Mouse (Mus musculus) brain, embryonic 14.5 days (tissue): ENCODE results near the gene Spata20. TPM values are rescaled to one million over a fixed set of nuclear protein-coding genes. Genes with fewer than 3 reads are reported as not detected.

Experiments
- DNase-seq: peaks from one replicate; pipeline ENCODE4 v3.0.0-alpha.2; 2011; ENCODE audit warnings: low read depth
- CTCF ChIP-seq: fragments of 200-500 bp; IDR thresholded peaks from 2 replicates; pipeline ENCODE4 v1.5.1; 2012; ENCODE audit warnings: inconsistent platforms, mild to moderate bottlenecking, moderate library complexity, borderline replicate concordance; ENCODE audit not compliant: insufficient read depth, insufficient read length; ENCODE audit errors: extremely low read depth
- POLR2A ChIP-seq: fragments of 200-500 bp; IDR thresholded peaks from 2 replicates; pipeline ENCODE4 v1.6.1; 2012; ENCODE audit warnings: mild to moderate bottlenecking, inconsistent platforms, borderline replicate concordance; ENCODE audit not compliant: poor library complexity, insufficient read depth, insufficient read length, severe bottlenecking; ENCODE audit errors: extremely low read depth
- polyA plus RNA-seq: library from polyadenylated mRNA; depleted of rRNA; stranded (reverse); fragments of >200 nt; gene quantifications from 2 replicates; pipeline ENCODE4 v1.2.3, GENCODE M21; 2012

Gene Spata20
- polyA plus RNA-seq, 1 experiment, result 0.66 TPM

DNA sequence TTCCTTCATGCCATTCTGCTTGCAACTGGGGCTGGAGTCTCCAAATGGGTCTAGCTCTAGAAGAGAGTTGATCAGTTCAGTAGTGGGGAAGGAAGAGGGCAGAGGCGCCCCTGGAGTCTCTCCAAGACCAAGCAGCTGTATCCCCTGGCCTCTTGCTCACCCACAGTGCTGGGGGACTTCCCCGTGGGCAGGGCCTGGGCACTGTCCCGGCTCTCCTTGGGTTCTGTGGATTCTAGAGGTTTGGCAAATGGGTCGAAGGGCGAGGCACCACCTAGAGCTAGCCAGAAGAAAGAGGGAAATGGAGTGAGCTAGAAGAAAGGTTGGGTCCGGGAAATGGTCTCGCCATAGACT is 5.7 kb upstream of the Spata20 start:
- no peak for DNase-seq
- TF ChIP-seq POLR2A, result no peak

DNA sequence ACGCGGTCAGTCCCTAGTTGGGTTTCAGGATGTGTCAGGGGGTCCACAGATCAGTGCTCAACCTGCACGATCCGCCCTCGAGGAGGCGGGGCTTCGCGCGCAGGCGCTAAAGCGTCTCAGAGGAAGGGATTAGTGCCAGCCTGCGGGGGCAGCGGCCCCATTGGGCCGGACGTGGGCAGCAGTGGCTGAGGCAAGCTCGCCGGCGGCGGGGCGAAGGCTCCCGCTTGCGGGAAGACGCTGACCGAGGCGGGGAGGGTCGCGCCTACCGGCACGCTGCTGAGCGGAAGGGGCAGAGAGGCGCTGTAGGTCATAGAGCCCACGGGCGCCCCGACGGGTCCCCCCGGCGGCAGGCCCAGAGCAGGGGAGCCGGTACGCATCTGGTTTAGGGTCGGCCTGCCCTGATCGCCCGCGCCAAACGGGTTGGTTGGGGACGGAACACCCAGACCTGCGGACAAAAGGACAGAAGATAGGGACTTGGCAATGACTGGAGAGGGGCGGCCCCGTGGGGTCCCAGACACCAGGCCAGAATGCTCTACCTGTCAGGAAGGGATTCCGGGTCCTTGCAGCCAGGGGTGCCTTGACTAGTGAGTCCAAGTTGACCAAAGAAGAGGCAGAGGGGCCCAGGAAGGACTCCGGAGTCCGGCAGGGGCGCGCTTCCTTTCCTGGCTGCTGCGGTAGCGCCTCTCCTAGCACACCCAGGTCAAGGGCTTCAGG is 5.2 kb upstream of the Spata20 start:
- TF ChIP-seq POLR2A (peak; percentile 72), CTCF (no peak)
- DNase-seq, result peak; percentile 85

DNA sequence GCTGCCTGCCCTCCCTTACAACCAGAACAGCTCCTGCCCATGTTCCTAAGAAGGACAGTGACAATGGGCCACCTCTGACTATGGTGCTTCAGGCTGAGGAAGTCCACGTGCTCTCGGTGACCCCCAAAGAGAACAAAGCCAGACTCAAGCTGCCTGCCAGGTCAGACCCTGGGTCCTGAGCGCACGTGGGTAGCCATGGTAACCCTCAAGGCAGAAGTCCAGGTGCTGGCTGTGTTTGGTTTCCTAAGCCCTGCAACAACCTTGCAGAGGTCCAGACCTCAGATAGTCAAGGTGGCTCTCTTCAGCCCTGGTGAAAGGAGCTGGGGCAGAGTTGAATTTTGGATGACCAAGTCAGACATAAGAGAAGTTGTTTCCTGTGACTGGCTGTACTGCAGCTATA is 3.8 kb upstream of the Spata20 start:
- no peak for DNase-seq
- TF ChIP-seq CTCF, result no peak
- TF ChIP-seq POLR2A, result no peak

DNA sequence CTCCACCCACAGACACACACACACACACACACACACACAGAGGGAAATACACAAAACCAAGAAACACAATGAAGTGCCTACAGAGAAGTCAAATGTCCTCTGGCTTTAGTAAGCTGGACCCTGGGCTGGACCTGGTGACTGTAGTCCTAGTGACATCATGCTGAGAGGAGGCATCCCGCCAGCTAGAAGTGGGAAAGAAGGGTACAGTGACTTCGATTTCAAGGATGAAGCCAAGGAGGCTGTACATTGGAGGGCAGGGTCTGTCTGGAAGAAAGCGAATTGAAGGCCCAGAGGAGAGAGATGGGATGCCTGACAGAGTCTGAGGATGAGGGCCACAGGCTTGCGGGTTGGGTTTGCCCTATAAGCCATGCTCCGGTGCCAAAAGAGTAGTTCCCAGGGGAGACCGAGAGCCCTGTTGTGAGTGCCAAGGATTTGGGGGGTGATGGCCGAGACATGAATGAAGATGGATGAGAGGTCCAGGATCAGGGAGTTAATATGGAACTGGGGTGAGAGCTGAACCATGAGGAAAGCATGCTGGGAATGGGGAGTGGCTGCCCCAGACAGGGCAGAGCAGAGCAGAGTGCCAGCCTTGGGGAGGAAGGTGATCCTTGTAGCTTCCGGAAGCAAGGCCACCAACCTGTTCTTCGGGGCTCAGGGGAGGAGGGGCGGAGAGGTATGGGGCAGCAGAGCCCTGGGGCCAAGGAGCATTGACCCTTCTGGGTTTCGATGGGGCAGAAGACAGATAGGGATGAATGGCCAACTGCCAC is 3.0 kb upstream of the Spata20 start:
- TF ChIP-seq CTCF (no peak), POLR2A (no peak)

DNA sequence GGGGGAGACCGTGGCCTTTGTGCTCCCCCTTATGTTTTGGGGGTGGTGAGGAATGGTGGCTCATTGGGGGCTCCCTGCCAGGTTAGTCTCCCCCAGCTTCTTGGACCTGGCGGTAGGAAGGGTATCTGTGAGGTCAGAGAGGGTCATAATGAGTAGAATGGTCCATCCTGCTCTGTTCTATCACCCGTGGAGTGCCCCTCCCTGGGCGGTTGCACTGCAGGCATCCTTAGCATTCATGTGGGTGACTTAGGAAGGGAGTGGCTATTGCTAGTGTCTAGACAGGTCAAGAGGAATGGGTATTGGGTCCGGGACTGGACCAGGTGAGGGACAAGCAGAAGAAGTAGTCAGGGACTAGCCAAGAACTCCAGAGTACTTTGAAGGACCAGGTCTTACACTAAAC is 756 bp downstream of the Spata20 start:
- TF ChIP-seq POLR2A (no peak), CTCF (no peak)

More for the DNA sequence above, 3.0 kb upstream of the Spata20 start:
- DNase-seq, result no peak

DNA sequence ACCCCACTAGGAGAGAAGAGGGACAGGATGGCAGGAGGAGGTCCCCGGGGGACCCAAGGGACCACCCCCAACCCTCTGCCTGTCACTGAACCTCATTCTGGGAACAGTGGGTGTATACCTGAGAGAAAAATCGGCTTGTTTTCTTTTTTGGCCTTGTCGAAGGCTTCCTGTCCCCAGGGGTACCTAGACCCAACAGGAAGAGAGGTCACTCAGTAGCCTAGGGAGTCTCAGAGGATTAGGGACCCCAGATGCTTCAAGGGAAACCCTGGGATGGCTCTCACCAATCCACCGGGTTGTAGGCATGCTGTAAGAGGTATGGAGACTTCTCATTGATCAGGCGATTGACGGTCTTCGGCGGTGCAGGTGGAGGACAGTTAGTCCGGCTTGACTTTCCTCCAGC is 1.3 kb downstream of the Spata20 start:
- no peak for DNase-seq
- TF ChIP-seq POLR2A (no peak), CTCF (no peak)

More for the DNA sequence above, 756 bp downstream of the Spata20 start:
- DNase-seq, result no peak

DNA sequence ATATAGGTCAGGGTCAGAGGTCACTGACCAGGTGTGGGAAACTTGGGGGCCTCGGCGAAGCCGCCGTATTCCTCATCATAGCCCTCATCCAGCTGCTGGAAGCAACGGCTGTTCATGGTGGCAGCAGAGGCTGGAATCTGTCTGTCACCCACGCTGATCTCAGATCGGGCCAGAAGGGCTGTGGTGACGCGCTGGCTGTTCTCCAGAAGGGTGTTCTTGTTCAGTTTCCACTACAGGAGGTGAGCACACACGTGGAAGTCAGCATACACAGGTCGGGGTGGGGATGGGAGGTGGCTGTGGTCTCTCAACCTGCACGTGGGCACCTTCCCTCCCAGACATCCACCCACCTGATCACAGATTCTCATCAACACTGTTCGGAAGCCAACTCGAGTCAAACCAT is 2.1 kb downstream of the Spata20 start:
- DNase-seq, result no peak
- no peak for TF ChIP-seq CTCF
- TF ChIP-seq POLR2A, result no peak

DNA sequence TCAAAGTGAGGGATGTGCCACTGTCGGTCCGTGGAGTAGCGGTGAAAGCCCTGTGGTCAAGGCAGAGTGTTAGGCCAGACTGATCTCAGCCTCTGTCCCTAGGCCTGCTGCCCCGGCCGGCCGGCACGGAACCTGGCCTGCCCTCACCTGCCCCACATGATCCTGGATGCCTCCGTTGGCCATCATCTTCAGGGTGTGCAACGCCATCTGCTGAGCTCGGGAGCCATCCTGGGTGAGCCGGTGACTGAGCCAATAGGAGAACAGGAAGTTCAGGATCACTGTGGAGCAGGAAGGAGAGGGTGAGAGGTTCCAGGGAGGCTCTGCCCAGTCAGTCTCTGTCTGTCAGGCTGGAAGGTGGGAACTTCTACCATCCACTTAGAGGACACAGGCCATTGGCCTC is 2.5 kb downstream of the Spata20 start:
- no peak for DNase-seq
- TF ChIP-seq CTCF (no peak), POLR2A (no peak)

DNA sequence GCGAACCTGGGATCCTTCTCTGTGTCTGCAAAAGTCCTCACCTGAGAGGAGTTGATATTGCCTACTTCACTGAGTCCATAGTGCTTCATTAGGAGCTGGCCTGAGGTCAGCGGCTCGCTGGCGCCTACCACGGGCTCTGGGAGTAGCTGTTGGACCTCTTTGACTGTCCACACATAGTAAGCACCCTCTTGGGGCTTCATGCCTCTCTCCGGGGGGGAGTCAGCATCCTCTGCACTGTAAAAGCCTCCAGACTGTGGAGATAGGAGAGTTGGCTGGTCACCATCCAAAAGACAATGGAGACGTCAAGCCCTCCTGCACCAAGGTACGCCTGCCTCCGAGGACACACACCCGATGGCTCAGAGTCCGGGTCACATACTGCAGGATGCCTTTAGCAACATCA is 3.2 kb downstream of the Spata20 start:
- no peak for TF ChIP-seq CTCF
- no peak for TF ChIP-seq POLR2A
- no peak for DNase-seq

DNA sequence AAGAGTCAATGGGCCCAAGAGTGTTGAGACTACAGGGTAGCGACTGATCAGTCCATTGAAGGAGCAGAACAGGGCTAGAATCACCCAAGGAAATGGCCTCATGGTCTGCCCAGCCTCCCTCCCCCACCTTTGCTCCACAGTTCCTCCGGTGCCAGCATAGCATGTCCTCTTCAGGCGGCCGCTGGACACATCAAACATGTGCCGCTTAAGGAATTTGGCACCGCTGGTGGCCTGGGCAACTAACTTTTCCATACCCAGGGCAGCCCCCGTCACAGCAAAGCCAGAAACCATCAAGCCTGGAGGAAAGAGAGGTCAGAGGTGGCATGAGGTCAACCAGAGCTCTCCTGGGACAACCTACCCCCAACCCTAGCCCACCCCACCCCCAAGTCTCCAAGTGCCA is 4.0 kb downstream of the Spata20 start:
- DNase-seq, result no peak
- TF ChIP-seq CTCF (no peak), POLR2A (no peak)

DNA sequence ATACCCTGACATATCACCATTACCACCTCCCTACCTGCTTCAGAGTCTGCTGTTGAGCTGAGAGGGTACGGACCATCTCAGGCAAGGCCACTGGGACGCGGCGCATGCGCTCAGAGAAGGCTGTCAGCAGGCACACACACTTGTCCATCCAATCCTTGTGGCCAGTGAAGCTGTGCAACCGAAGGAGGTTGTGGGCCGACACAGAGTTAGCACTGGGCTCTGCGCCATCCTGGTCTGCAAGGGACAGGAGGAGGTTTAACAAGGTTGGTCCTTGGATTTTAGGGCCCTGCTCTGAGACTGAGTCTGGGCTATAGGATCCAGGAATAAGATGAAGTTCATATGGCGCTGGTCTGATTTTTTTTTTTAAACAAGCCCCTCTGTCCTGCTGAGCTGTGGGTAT is 5.6 kb downstream of the Spata20 start:
- no peak for DNase-seq
- TF ChIP-seq POLR2A (no peak), CTCF (no peak)

DNA sequence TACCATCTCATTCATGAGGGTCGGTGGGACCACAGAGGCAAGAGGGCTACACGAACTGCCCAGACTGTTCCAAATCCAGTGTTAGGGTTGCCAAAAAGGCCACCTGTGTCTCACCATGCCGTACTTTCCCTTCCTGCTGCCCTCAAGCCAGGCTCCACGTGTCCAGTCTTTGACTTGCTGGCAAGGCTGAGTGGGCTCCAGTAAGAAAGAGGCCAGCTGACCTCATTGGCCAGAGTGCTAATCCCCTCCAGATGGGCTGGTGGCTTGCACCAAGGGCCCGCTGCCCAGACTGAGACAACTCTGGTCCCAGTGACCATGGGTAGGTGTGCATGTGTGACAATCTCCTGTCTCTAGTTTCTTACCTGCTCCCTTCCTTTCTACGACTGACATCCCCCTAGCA is 8.3 kb downstream of the Spata20 start:
- TF ChIP-seq POLR2A (no peak), CTCF (no peak)
- no peak for DNase-seq
